Mouse (Mus musculus) kidney, adult 2 months (tissue): Measurements from ENCODE around the gene Col6a4.

ENCODE experiments used
- CTCF ChIP-seq: fragments of 200-500 bp; conservative IDR thresholded peaks from 2 replicates; pipeline ENCODE4 v1.5.1; 2011; ENCODE audit warnings: low read depth, mild to moderate bottlenecking, control low read depth, low read length, moderate library complexity, mixed read lengths; ENCODE audit not compliant: insufficient read depth, insufficient read length
- POLR2A ChIP-seq: fragments of 200-500 bp; IDR thresholded peaks from one replicate; pipeline ENCODE4 v1.6.1; 2011; ENCODE audit warnings: low read depth, low read length, control low read depth

GRCm38 (mm10) chr9:105960533-105960932 lies 136.1 kb downstream of the Col6a4 start, which contains the start of gene Col6a5:
- TF ChIP-seq CTCF (no peak), POLR2A (no peak)
